Mouse (Mus musculus): ENCODE measurements around the gene Irf3.
A peak's percentile ranks its signal among the peaks of the same experiment; 100 is the strongest.

The Irf3 gene

DNA sequence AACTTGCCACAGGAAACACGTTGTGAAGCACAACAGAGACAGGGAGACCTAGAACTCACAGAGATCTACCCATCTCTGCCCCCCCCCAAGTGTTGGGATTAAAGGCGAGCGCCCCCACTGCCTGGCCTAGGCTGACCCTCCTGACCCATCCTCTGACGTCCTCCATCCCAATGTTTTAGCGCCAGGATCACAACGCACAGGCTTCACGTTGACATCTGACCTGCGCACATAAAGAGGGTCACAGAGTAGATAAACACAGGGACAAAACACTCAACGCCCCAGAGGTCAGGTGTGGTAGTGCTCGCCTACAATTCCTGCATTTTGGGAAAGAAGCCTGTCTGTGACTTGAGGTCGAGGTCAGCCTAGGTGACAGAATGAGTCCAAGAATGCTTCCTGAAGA is 39.3 kb downstream of the Irf3 start:
- no peak for DNase-seq

DNA sequence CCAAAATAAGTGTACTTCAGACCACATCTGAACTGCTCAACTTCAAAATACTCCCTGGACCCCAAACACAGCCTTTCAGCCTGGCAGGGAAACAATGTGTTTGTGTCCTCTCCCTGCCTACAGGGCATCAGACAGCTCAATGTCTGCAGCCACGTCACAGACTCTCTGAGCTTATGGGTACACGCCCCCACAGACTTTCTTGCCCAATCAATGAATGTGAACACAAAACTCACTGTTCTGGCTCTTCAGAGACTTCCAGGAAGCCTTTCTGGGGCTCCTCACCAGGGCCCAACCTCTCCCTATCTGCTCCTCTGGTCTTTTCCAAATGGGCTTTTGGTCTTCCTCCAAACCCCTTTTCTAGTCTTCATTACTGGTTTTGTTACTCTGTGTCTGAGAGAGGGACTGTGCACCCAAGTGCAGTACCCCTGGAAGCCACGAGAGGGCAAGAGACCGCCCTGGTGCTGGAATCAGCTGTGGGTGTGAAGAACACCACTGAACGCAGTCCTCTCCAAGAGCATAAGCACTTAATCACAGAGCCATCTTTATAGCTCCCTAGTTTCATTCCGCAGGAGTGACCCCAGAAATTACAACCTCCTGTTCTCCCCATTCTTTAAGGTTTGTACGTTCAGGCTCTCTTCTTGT is 40.4 kb downstream of the Irf3 start:
- peak; percentile 89 for DNase-seq

DNA sequence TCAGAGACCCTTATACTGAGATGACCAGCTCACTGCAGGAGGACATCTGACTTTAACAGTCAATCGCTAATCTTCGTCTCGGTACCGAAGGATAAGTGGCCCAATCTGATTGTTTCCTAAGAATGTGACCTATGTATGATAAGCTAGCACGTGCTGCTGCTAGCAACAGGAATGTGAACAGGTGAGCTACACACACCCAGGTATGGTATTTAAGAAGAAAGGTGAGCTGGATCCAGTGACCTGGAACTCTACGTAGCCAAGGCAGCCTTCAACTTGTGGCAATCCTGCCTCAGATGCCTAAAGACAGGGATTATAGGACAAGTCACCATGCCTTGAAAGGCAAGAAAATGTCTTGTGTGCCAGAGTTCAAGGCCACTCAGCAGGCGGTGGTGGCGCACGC is 41.0 kb downstream of the Irf3 start:
- no peak for DNase-seq

DNA sequence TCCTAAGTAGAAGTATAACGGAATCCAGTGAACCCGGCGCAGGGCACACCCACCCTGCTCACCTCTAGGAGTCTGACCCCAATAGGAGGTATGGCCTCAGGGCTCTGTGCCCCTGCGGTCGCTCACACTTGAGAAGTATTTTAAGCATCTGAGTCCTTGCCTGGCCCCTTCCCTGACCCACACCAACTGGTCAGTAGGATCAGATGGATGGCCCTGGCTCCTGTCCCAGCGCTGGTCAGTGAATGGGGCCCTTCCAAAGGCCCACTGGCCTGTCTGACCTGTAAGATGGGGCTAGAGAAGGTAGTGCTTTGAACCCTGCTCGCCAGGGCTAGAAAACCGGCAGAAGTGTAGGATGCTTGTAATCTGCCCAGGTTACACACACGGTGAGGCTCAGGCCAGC is 43.4 kb downstream of the Irf3 start:
- no peak for DNase-seq

DNA sequence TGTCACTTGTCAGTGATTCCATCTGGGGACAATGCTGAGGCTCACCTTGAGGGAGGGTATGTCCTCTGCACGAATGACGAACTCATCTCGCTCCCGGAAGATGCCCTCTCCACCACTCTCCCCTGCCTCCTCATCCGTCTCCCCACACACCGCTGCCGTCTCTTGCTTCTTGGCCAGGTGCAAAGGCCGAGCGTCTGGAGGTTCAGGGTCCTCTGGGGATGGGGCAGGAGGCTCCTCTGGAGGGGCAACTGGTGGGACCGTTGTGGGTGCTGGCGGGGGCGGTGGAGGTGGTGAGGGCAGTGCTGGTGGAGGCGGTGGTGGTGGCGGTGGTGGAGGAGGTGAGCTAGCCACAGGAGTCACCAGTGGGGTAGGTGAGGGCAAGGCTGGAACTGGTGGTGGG is 45.9 kb downstream of the Irf3 start:
- no peak for DNase-seq

DNA sequence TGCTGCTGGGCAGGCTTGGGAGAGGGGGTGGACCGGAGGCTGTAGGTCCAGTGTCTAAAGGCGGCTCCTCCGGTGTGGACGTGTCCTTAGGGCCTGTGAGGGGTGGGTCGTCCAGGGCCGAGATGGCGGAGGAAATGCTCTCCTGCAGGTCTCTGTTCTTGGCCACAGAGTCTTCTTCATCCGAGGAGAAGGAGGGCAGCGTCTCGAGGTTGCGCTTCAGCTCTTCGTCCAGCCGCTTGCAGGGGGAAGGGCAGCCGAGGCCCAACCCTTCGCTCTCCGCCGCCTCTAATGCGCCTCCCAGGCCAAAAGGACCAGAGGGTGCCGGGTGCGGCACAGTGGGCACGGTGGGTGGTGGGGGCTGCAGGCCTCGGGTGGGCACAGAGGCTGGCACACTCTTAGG is 48.3 kb downstream of the Irf3 start:
- no peak for DNase-seq

DNA sequence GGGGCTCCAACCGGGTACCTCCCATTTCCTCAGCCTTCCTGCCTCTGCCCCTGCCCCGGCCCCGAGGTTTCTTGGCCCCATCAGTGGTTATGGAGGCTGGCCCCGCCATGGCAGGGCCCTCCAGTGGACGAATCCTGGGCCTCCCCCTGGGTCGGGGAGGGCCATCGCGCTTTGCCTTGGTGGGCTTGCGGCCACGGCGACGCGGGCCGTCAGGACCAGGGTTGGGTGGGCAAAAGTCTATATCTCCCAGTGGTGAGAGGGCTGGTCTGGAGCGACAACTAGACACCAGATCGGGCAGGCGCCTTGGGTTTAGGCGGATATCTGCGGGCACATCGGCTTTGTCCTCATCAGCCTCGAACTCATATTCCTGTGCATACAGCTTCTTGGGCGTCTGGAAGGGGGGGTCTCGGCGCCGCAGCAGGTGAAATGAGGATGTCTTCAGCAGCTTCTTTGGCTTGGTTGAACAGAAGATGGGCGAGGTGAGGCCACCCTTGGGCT is 49.5 kb downstream of the Irf3 start:
- DNase-seq, result no peak

DNA sequence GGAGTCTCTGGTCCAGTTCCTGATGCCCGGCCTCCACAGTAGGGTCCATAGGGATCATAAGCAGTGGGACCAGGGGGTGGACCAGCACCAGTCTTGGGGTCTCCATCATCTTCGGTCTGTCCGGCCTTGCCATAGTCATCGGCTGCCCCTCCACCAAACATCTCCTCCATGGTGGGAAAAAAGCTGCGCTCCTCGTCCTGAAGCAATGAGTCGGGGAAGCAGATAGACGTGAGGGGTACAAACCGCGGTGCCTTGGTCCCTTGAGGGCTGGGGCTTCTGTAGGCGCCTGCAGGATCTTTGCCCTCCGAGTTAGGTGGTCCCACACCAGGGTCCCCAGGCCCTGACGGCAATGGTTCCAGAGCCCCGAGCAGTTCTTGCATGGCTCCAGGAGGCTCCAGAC is 50.0 kb downstream of the Irf3 start:
- DNase-seq, result no peak

DNA sequence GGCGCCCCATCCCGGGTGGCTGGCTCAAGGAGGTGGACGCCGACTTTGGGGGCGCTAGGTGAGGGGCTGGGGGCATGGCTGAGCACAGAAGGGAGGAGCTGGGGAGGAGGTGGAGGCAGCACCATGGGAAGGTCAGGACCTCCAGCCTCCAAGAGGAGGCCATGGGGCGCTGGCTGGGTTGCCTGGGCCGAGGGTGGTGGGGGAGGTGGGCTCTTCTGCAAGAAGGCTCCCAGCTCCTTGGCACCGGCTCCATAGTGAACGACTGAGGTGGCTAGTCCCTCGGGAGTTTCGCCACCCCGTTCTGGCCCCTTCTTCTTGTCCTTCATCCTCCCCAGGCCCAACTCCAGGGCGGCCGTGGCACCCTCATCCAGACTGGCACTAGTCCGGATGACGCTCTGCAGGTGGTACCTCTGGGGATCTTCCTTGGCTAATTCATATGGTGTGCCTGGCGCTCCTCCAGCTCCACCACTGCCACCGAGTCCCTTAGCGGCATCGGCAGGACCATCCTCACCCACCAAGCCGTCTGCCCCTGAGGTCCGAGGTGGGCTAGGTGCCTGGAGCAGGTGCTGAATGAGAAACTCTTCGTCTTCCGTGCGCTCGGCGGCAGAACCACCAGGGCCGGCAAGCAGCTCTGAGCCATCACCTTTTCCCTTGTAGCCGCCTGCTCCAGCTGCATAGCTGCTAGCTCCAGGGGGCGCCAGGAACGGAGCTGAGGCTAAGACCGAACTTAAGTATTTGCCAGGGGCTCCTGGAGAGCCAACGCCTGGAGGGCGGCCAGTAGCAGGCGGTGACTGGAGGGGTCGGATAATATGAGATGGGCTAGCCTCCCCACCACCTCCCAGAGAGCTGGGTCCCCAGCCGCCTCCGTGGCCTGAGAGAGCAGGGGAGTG is 50.8 kb downstream of the Irf3 start:
- no peak for DNase-seq

DNA sequence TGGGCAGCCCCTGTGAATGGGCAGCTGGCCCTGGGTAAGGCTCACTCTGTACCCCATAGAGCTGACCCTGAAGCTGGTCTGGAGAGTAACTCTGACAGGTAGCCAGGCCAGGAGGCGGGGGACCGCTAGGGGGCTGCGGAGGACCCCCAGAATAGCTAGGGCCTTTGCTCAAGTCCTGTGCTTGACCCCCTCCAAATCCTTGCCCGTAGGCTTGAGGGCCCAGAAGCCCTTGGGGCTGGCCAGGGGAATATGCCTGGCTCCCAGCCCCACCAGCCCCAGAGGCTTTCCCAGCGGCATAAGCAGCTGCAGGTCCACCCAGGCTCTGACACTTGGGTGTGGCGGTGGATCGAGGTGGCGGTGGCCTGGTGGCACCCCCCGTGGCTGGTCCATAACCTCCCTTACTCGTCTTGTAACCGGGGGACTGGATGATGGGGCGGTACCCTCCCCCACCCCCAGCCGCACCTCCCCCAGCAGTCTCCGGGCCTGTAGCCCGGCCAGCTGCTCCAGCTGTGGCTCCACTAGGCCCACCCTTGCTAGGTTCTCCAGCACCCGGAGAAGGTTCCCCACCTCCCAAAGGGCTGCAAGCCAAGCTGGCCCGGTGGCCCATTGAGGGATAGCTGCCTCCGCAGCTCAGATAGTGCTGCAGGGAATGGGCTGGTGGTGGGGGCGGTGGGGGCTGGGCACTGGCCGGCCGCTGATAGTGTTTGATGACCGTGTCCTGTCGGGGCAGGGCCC is 51.6 kb downstream of the Irf3 start:
- DNase-seq, result no peak

DNA sequence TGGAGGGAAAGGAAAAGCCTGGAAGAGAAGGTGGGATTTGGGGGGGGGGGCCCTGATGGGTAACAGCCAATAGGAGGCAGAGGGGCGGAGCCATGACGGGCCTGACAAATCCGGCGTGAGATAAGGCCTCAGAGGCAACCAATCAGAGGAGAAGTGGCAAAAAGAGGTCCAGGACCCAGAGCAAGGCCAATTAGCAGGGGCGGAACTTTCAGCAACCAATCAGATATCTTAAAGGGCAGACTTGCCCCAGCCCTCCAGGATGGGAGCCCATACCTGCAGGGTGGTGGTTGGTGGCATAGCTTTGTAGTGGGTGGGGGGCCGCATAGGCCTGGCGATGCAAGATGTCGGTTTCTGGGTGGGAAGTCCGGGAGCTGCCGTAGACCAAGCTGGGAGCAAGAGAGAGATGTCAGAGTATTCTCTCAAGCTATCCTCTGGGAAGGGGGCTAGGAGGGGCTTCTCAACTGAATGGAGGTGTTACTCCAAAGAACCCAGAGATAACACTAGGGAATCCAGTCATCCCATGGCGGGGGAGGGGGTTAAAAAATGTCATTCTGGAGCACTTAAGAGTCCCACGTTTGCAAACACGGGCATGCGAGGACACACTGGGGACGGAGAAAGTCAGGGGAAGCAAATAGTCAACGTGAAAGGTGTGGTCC is 53.6 kb downstream of the Irf3 start:
- DNase-seq, result peak; percentile 72

DNA sequence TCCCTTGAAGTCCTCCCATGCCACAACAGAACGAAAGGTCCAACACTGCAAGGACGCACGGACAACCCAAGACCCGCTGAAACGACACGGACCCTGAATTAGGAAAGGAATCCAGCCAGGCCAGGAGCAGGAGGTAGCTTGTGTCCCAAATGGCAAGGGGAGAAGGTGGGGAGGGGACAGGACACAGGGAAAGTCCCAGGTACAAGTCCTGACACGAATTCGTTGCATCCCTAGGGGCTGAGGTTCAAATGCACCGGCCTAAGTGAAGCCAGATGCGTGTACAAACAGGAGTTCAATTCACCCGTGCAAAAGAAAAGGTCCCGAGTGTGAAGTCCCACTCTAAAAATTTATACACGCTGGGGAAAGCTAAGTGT is 54.1 kb downstream of the Irf3 start:
- DNase-seq, result no peak
